Mouse (Mus musculus): ENCODE results near the gene Traf3ip1. TPM values are rescaled to one million over a fixed set of nuclear protein-coding genes. Genes with fewer than 3 reads are reported as not detected.

Gene Traf3ip1
- total and polyA plus RNA-seq, 3 experiments, result 13.6 to 19.6 TPM; not detected in 1

DNA sequence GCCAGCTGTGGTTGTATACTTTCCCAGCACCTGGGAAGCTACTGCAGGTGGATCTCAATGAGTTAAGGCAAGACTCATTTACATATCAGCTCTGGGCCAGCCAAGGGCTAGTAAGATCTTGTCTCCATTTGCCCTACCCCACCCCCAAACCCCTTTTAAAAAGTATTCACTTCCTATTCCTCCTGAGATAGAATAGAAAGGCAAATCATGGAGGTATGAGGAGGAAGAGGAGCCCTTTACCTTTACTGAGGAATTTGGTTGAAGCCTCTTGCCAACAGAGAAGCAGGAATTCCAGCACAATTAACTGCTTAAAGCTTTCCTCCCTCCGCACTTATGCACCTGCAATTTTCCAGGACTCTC, 44.1 kb downstream of the Traf3ip1 start (continued):
- TF ChIP-seq MYC (IDR thresholded peaks at IDR 0.05; ENCODE audit: low read depth, low read length) (no peak), CHD2 (IDR thresholded peaks at IDR 0.05; ENCODE audit: low read length) (no peak)

DNA sequence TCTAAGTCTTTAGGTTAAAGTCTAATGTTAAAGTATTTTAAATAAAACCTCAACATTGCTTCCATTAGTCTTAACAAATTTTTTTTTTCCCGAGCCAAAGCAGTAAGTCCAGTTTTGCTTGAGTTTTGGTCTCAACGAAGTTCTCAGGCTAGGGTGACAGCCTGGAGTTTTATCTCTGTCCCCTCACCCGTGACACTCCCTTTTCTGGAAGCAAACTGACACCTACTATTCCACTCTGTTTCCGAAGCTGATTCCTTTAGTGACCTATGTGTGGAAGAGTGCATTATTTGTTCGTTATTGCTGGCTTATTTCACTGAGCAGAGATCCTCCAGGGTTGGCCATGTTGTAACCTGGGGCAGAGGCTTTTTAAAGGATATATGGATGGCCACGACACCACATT, 44.8 kb downstream of the Traf3ip1 start:
- Histone ChIP-seq H3K4me3 (ENCODE audit: control insufficient read depth in 1 of 2, insufficient read depth in 1 of 2, low read depth in 2 of 2, low read length in 2 of 2) (peak overlapping the region; percentile 60 to 93), H3K9ac (ENCODE audit: control insufficient read depth, low read depth, low read length, poor library complexity, severe bottlenecking) (peak overlapping the region; percentile 77), H3K9me3 (replicated peaks; ENCODE audit: insufficient read depth, low read length) (no peaks in the 10 kb centered on the region), H3K4me1 (ENCODE audit: control insufficient read depth in 1 of 2, insufficient read depth in 2 of 2, low read length in 2 of 2) (peaks cover 27 to 35% of the 10 kb centered on the region in 2 experiments), H3K27ac (ENCODE audit: control insufficient read depth, low read depth, low read length) (peak overlapping the region; percentile 90), H3K36me3 (ENCODE audit: control insufficient read depth in 1 of 2, insufficient read depth in 2 of 2, low read length in 2 of 2) (peaks cover under 1 to 37% of the 10 kb centered on the region in 2 experiments; a peak in 3 of 4 replicates), H3K27me3 (ENCODE audit: control insufficient read depth in 1 of 2, insufficient read depth in 2 of 2, low read length in 2 of 2) (no peaks in the 10 kb centered on the region), H3K79me2 (ENCODE audit: control insufficient read depth, insufficient read depth, low read length, poor library complexity) (peaks cover 25% of the 10 kb centered on the region)
- peak; percentile 79 for DNase-seq (ENCODE audit: low read depth, low spot score)
- TF ChIP-seq UBTF (IDR thresholded peaks at IDR 0.05; ENCODE audit: borderline replicate concordance, insufficient read depth, low read depth, low read length), result no peak
- no peak for TF ChIP-seq MAX (IDR thresholded peaks at IDR 0.05; ENCODE audit: low read length)
- no peak for TF ChIP-seq TAL1 (IDR thresholded peaks at IDR 0.05; ENCODE audit: low read length)
- TF ChIP-seq ZKSCAN1 (IDR thresholded peaks at IDR 0.05; ENCODE audit: low read depth, low read length), result 0 out of 2 replicates have a peak, but pooled peaks have one; percentile 44
- TF ChIP-seq EP300 (IDR thresholded peaks at IDR 0.05; ENCODE audit: low read depth in 1 of 2, low read length in 2 of 2), result no peak; a peak in 1 of 4 replicates
- TF ChIP-seq RAD21 (IDR thresholded peaks at IDR 0.05; ENCODE audit: low read depth, low read length), result no peak
- no peak for TF ChIP-seq CTCF (IDR thresholded peaks at IDR 0.05 in 2 of 3, conservative IDR thresholded peaks at IDR 0.05 in 1 of 3; ENCODE audit: control insufficient read depth in 1 of 3, insufficient read depth in 1 of 3, low read depth in 2 of 3, low read length in 3 of 3, poor library complexity in 1 of 3, severe bottlenecking in 1 of 3)
- TF ChIP-seq CHD2 (IDR thresholded peaks at IDR 0.05; ENCODE audit: low read length), result no peak
- no peak for TF ChIP-seq MEF2A (IDR thresholded peaks at IDR 0.05; ENCODE audit: extremely low read depth, insufficient replicate concordance, low read depth, low read length, poor library complexity, severe bottlenecking)
- TF ChIP-seq SMC3 (IDR thresholded peaks at IDR 0.05; ENCODE audit: low read depth, low read length), result no peak
- TF ChIP-seq GATA1 (IDR thresholded peaks at IDR 0.05; ENCODE audit: low read depth, low read length), result no peak
- no peak for TF ChIP-seq MYC (IDR thresholded peaks at IDR 0.05; ENCODE audit: low read depth, low read length)
- no peak for TF ChIP-seq ELF1 (IDR thresholded peaks at IDR 0.05; ENCODE audit: low read depth, low read length)
- no peak for TF ChIP-seq ETS1 (IDR thresholded peaks at IDR 0.05; ENCODE audit: low read depth, low read length)
- no peak for TF ChIP-seq MAZ (IDR thresholded peaks at IDR 0.05; ENCODE audit: low read depth, low read length)
- no peak for TF ChIP-seq MXI1 (IDR thresholded peaks at IDR 0.05; ENCODE audit: low read depth, low read length)
- no peak for TF ChIP-seq USF2 (IDR thresholded peaks at IDR 0.05; ENCODE audit: borderline replicate concordance in 1 of 2, insufficient read depth in 1 of 2, low read depth in 1 of 2, low read length in 2 of 2)
- no peak for TF ChIP-seq BHLHE40 (IDR thresholded peaks at IDR 0.05; ENCODE audit: borderline replicate concordance, low read depth, low read length)
- no peak for TF ChIP-seq ZMIZ1 (IDR thresholded peaks at IDR 0.05; ENCODE audit: low read depth, low read length)
- TF ChIP-seq ZC3H11A (IDR thresholded peaks at IDR 0.05; ENCODE audit: low read depth, low read length), result no peak
- TF ChIP-seq MAFK (IDR thresholded peaks at IDR 0.05; ENCODE audit: borderline replicate concordance, low read depth, low read length), result no peak
- TF ChIP-seq RCOR1 (IDR thresholded peaks at IDR 0.05; ENCODE audit: low read depth, low read length), result no peak
- TF ChIP-seq TBP (IDR thresholded peaks at IDR 0.05; ENCODE audit: low read depth, low read length), result peak; percentile 35; the same call in 1 of the 2 replicates
- TF ChIP-seq ZNF384 (IDR thresholded peaks at IDR 0.05; ENCODE audit: low read depth, low read length), result no peak
- no peak for TF ChIP-seq NRF1 (IDR thresholded peaks at IDR 0.05; ENCODE audit: insufficient read depth, low read depth, low read length, poor library complexity, severe bottlenecking)
- TF ChIP-seq NELFE (IDR thresholded peaks at IDR 0.05; ENCODE audit: low read depth, low read length), result no peak; the same call in 1 of the 2 replicates
- no peak for TF ChIP-seq JUND (IDR thresholded peaks at IDR 0.05; ENCODE audit: low read depth, low read length)
- no peak for TF ChIP-seq TCF12 (IDR thresholded peaks at IDR 0.05; ENCODE audit: low read depth, low read length)
- TF ChIP-seq POLR2AphosphoS2 (IDR thresholded peaks at IDR 0.05; ENCODE audit: low read length), result no peak
- TF ChIP-seq GABPA (IDR thresholded peaks at IDR 0.05; ENCODE audit: low read depth, low read length), result 0 out of 2 replicates have a peak, but pooled peaks have one; percentile 9
- TF ChIP-seq POLR2A (IDR thresholded peaks at IDR 0.05; ENCODE audit: control insufficient read depth in 1 of 2, insufficient read depth in 1 of 2, low read depth in 1 of 2, low read length in 2 of 2, poor library complexity in 1 of 2), result no peak; a peak in 1 of 4 replicates
- no peak for TF ChIP-seq CHD1 (IDR thresholded peaks at IDR 0.05; ENCODE audit: low read depth, low read length)
- no peak for TF ChIP-seq POLR2AphosphoS5 (IDR thresholded peaks at IDR 0.05; ENCODE audit: borderline replicate concordance, low read depth, low read length)
- peak; percentile 18; the same call in 1 of the 2 replicates for TF ChIP-seq KAT2A (conservative IDR thresholded peaks at IDR 0.05; ENCODE audit: low read depth, low read length)
- no peak; the same call in 1 of the 2 replicates for TF ChIP-seq MYB (IDR thresholded peaks at IDR 0.05; ENCODE audit: low read depth, low read length)

Measured in MEL (cell line).